ENCODE assay signal across 8 mouse cellular contexts in the genomic region with DNA sequence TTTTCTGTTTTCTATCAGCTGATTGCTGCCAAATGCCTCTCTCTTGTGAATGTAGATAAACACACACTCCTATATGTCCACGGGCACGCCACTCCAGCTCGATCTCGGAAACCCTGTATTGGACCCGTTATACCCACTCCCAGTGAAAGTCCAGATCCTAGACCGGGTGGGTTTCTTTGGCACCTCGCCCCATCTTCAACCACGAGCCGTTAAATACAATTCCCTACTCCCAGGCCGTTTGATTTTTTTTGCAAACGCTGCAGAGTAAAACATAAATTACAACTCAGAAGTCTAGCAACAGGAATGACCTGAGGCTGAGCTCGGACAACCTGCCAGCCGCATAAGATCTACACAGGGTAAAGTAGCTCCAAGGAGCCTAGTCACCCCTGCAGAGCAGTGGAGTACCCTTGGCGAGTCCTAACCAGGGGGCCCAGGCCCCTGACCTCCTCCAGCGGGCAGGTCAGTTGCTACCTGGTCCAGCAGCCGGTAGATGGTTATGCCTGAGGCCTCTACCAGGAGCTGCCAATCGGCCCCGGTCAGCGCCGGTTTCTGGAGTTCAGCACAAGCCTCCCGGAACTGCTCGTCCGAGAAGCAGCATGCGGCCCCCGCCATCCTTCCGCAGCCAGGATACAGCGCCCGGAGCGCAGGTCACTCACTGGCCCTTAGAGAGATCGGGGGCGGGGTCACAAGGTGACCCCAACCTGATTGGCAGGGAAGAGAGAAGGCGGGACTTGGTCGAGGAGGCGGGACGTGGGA. TPM values are rescaled to one million over a fixed set of nuclear protein-coding genes. Genes with fewer than 3 reads are reported as not detected.
A peak's percentile ranks its signal among the peaks of the same experiment; 100 is the strongest.
DNase-seq lines count a peak whose midpoint lies in the region; ATAC-seq and TF ChIP-seq lines count a peak whose summit lies in the region.

TSS of gene Pctp (minus strand) at position 664 of the 756 bp plus-strand sequence.

- no peaks in the 10 kb centered on the region for H3K9me3 ChIP-seq in intestine, embryonic 15.5 days
- H3K9me3 ChIP-seq in limb, embryonic 14.5 days (ENCODE audit: control insufficient read depth, low read length) = no peaks in the 10 kb centered on the region
- no peaks in the 10 kb centered on the region for H3K9me3 ChIP-seq in midbrain, embryonic 15.5 days

- peak within 1 kb of the TSS; percentile 56 for H3K4me3 ChIP-seq in intestine, embryonic 15.5 days (replicated peaks)
- H3K4me3 ChIP-seq in limb, embryonic 14.5 days (replicated peaks; ENCODE audit: low read length) = peak within 1 kb of the TSS; percentile 56
- peak within 1 kb of the TSS; percentile 45 for H3K4me3 ChIP-seq in midbrain, embryonic 15.5 days

- H3K36me3 ChIP-seq in intestine, embryonic 15.5 days = no peaks in the 10 kb centered on the region
- no peaks in the 10 kb centered on the region for H3K36me3 ChIP-seq in limb, embryonic 14.5 days (ENCODE audit: control insufficient read depth, insufficient read depth, low read length)
- H3K36me3 ChIP-seq in midbrain, embryonic 15.5 days (replicated peaks) = no peaks in the 10 kb centered on the region

- H3K27me3 ChIP-seq in intestine, embryonic 15.5 days (replicated peaks) = no peaks in the 10 kb centered on the region
- no peaks in the 10 kb centered on the region for H3K27me3 ChIP-seq in limb, embryonic 14.5 days (ENCODE audit: control insufficient read depth, insufficient read depth, low read length)
- no peaks in the 10 kb centered on the region for H3K27me3 ChIP-seq in midbrain, embryonic 15.5 days (replicated peaks)

- no peaks in the 10 kb centered on the region for H3K4me1 ChIP-seq in intestine, embryonic 15.5 days (replicated peaks)
- H3K4me1 ChIP-seq in limb, embryonic 14.5 days (ENCODE audit: control insufficient read depth, insufficient read depth, low read length) = 0 out of 2 replicates have a peak, but pooled peaks cover 6% of the 10 kb centered on the region
- H3K4me1 ChIP-seq in midbrain, embryonic 15.5 days = peaks cover 10% of the 10 kb centered on the region

- no peak for TF ChIP-seq POLR2A in limb, embryonic 14.5 days (IDR thresholded peaks at IDR 0.05; ENCODE audit: borderline replicate concordance, extremely low read depth, insufficient read depth, insufficient read length)

- 6% methylated on average over 35 of the region's 35 CpGs for WGBS in intestine, embryonic 15.5 days
- WGBS in limb, embryonic 14.5 days = 12% methylated on average over 35 of the region's 35 CpGs
- 13% methylated on average over 35 of the region's 35 CpGs for WGBS in midbrain, embryonic 15.5 days

- H3K9ac ChIP-seq in intestine, embryonic 15.5 days = peak within 1 kb of the TSS; percentile 53
- H3K9ac ChIP-seq in limb, embryonic 14.5 days (ENCODE audit: low read depth, low read length, severe bottlenecking) = peak within 1 kb of the TSS; percentile 55
- peak within 1 kb of the TSS; percentile 32; the same call in 1 of the 2 replicates for H3K9ac ChIP-seq in midbrain, embryonic 15.5 days

- DNase-seq in right cerebral cortex, adult 18-20 months = peak; percentile 24
- DNase-seq in right cerebral cortex, postnatal 36 days (ENCODE audit: low spot score in 2 of 2) = no peak
- peak; percentile 93 for DNase-seq in embryo, embryonic 11 days
- DNase-seq in gastrocnemius, postnatal 4 days (ENCODE audit: low spot score in 2 of 2) = peak; percentile 43 to 73
- DNase-seq in limb, embryonic 14.5 days (ENCODE audit: low spot score) = peak; percentile 65
- DNase-seq in spleen, postnatal 10 days (ENCODE audit: low spot score in 2 of 2) = peak; percentile 60 to 86

- peak within 1 kb of the TSS; percentile 65; the same call in 1 of the 2 replicates for H3K27ac ChIP-seq in intestine, embryonic 15.5 days
- H3K27ac ChIP-seq in limb, embryonic 14.5 days (replicated peaks; ENCODE audit: low read depth, low read length) = 0 out of 2 replicates have a peak within 1 kb of the TSS, but pooled peaks have one; percentile 8
- no peak within 1 kb of the TSS for H3K27ac ChIP-seq in midbrain, embryonic 15.5 days

- H3K4me2 ChIP-seq in intestine, embryonic 15.5 days (replicated peaks) = peak within 1 kb of the TSS; percentile 82
- H3K4me2 ChIP-seq in limb, embryonic 14.5 days (replicated peaks; ENCODE audit: low read depth, low read length, severe bottlenecking) = peak within 1 kb of the TSS; percentile 72
- H3K4me2 ChIP-seq in midbrain, embryonic 15.5 days = peak within 1 kb of the TSS; percentile 73

- peak; percentile 99 for ATAC-seq in intestine, embryonic 15.5 days
- peak; percentile 82 for ATAC-seq in limb, embryonic 14.5 days (ENCODE audit: low FRiP score, low read depth)
- peak; percentile 80 for ATAC-seq in midbrain, embryonic 15.5 days (replicated peaks)

RNA-seq across cellular contexts. Expression of gene Pctp, which starts in this region (rescaled TPM):
- 1 to 10 TPM; 2.6 to 3.1 TPM for total RNA-seq in gastrocnemius, postnatal 4 days (2021)
- polyA plus RNA-seq in intestine, embryonic 15.5 days (2015; fragmentation: Nextera tagmentation; extraction: Ambion mirVana) = 19.7 and 20.3 TPM in 2 replicates
- polyA plus RNA-seq in limb, embryonic 14.5 days (2012; rRNA removed) = 3.9 TPM in 2 replicates
- polyA plus RNA-seq in limb, embryonic 14.5 days (2014; fragmentation: Nextera tagmentation; extraction: Ambion mirVana) = 2.3 and 2.8 TPM in 2 replicates
- polyA plus RNA-seq in midbrain, embryonic 15.5 days (2015; fragmentation: Nextera tagmentation; extraction: Ambion mirVana) = 1.4 and 1.7 TPM in 2 replicates

Comparison
In these comparisons a context has a peak if more than half of its experiments do, and no peak if none do; other contexts are left out.
1. DNase-seq: peak in right cerebral cortex, adult 18-20 months (single experiment), embryo, embryonic 11 days (single experiment), gastrocnemius, postnatal 4 days (2 of 2), limb, embryonic 14.5 days (single experiment) and spleen, postnatal 10 days (2 of 2); none in right cerebral cortex, postnatal 36 days (0 of 2).
2. Peak in every context shown above with its lines, with median percentiles within 50 percentile points of each other: ATAC-seq, H3K4me2 ChIP-seq, H3K4me3 ChIP-seq and H3K9ac ChIP-seq.